Mouse (Mus musculus) natural killer cell, adult 2 months (primary cell): Measurements from ENCODE around the gene B130006D01Rik.

Experiments used
- DNase-seq, 2 experiments: peaks; one replicate each; pipeline ENCODE4 v3.0.0; 2022; ENCODE audit warnings: low spot score in 2 of 2

The B130006D01Rik gene

GRCm38 (mm10) chr11:95770720-95771364, 47.5 kb downstream of the B130006D01Rik start:
- no peak for DNase-seq

GRCm38 (mm10) chr11:95771665-95772064, 48.3 kb downstream of the B130006D01Rik start:
- no peak for DNase-seq

GRCm38 (mm10) chr11:95773264-95773663, 49.9 kb downstream of the B130006D01Rik start:
- no peak for DNase-seq
